Mouse (Mus musculus) thymus, adult 2 months (tissue): ENCODE measurements around the gene Prkcz. TPM values are rescaled to one million over a fixed set of nuclear protein-coding genes. Genes with fewer than 3 reads are reported as not detected.

Experiments used
- DNase-seq: peaks from one replicate; pipeline ENCODE4 v3.0.0; 2021
- H3K27ac ChIP-seq: fragments of 200-500 bp; 2 replicates; pipeline ENCODE4 v1.5.1; 2012; ENCODE audit warnings: low read length, control low read depth; ENCODE audit not compliant: control insufficient read depth, insufficient read depth
- H3K27me3 ChIP-seq: fragments of 200-500 bp; 2 replicates; pipeline ENCODE4 v1.6.1; 2012; ENCODE audit warnings: mild to moderate bottlenecking, low read length, moderate library complexity, mixed read lengths; ENCODE audit not compliant: control insufficient read depth, insufficient read depth
- H3K36me3 ChIP-seq: fragments of 200-500 bp; 2 replicates; pipeline ENCODE4 v1.6.1; 2012; ENCODE audit warnings: mild to moderate bottlenecking, low read length, moderate library complexity; ENCODE audit not compliant: control insufficient read depth, insufficient read depth
- H3K4me1 ChIP-seq: fragments of 200-500 bp; replicated peaks from 2 replicates; pipeline ENCODE4 v1.6.1; 2012; ENCODE audit warnings: low read length; ENCODE audit not compliant: control insufficient read depth, insufficient read depth
- H3K4me3 ChIP-seq: fragments of 200-500 bp; 2 replicates; pipeline ENCODE4 v1.5.1; 2012; ENCODE audit warnings: mild to moderate bottlenecking, low read length, control low read depth, moderate library complexity; ENCODE audit not compliant: control insufficient read depth, insufficient read depth
- CTCF ChIP-seq: fragments of 200-500 bp; IDR thresholded peaks from 2 replicates; pipeline ENCODE4 v1.5.1; 2012; ENCODE audit warnings: mild to moderate bottlenecking, control low read depth, low read length, moderate library complexity, borderline replicate concordance; ENCODE audit not compliant: control insufficient read depth, poor library complexity, insufficient read depth; ENCODE audit errors: extremely low read depth
- POLR2A ChIP-seq: fragments of 200-500 bp; IDR thresholded peaks from 2 replicates; pipeline ENCODE4 v1.6.1; 2012; ENCODE audit warnings: mild to moderate bottlenecking, low read length, control low read depth, moderate library complexity; ENCODE audit not compliant: control insufficient read depth, poor library complexity, insufficient read depth; ENCODE audit errors: extremely low read depth
- WGBS: fragments of 180-500 bp; shearing (Covaris S2); methylation state at CpG from one replicate; pipeline ENCODE4 v1.1.7; 2018; 5-methylcytosine and 5-hydroxymethylcytosine counted together
- polyA plus RNA-seq: library from polyadenylated mRNA; depleted of rRNA; stranded (reverse); fragments of >200 nt; gene quantifications from 2 replicates; pipeline ENCODE4 v1.2.3, GENCODE M21; 2012

Prkcz gene
- polyA plus RNA-seq, 1 experiment = 8.5 TPM

GRCm38 (mm10) chr4:155236737-155237385, 124.3 kb downstream of the Prkcz start:
- no peaks in the 10 kb centered on the region for H3K27me3 ChIP-seq
- H3K27ac ChIP-seq = no peak overlapping the region
- H3K36me3 ChIP-seq = no peaks in the 10 kb centered on the region
- no peak overlapping the region for H3K4me3 ChIP-seq
- 50% methylated on average over 12 of the region's 12 CpGs for WGBS
- peaks cover 29% of the 10 kb centered on the region for H3K4me1 ChIP-seq
- TF ChIP-seq POLR2A = no peak
- no peak for TF ChIP-seq CTCF
- no peak for DNase-seq

- peak; percentile 49 for DNase-seq
- 11% methylated on average over 18 of the region's 18 CpGs for WGBS
- Histone ChIP-seq H3K27ac (peak overlapping the region; percentile 40; the same call in 1 of the 2 replicates), H3K27me3 (no peaks in the 10 kb centered on the region), H3K4me3 (no peak overlapping the region), H3K4me1 (peaks cover 29% of the 10 kb centered on the region), H3K36me3 (no peaks in the 10 kb centered on the region)
- TF ChIP-seq CTCF (no peak), POLR2A (0 out of 2 replicates have a peak, but pooled peaks have one; percentile 19)
Measured at GRCm38 (mm10) chr4:155235311-155236119, 125.6 kb downstream of the Prkcz start.

DNA sequence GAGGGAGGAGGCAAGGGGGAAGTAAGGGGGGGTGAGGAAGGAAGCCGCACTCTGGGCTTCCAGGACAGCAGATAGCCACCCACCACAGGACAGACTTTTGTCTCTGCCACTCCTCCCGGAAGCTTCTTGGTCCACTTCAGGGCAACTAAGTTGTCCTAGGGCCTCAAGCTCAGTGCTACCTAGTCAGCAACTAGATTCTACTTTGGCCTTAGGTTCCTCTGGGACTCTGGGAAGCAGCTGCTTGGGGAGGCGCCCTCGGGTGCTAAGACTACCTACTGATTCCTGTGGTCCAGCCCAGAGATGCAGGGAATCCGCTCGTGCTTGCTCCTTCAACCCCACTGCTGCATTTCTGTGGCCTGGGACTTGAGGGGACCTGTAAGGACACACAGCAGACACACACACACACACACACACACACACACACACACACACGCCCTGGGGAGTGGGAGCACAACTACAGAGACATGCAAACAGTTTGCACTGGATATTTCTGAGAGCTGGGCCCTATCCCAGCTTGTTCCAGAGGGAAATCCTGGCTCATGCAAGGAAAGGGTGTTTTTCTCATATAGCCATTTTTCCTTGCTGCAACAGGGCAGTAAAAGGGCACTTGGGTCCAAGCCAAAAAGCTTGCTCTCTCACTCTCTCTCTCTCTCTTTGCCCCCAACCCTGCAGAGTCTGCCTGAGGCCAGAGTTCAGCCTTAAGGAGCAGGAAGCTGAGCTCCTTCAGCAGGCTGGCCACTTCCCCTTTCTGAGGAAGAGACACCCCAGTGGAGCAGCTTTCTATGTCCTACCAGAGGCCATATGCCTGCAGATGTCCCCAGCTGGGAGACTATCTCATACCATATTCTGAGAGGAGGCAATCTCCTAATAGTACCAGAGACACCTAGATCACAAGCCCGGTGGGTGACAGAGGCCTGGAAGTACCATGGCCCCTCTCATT, 126.5 kb downstream of the Prkcz start:
- peaks cover 29% of the 10 kb centered on the region for H3K4me1 ChIP-seq
- peak overlapping the region; percentile 40; the same call in 1 of the 2 replicates for H3K27ac ChIP-seq
- no peak for TF ChIP-seq CTCF
- TF ChIP-seq POLR2A = no peak
- WGBS = 36% methylated on average over 8 of the region's 8 CpGs
- no peaks in the 10 kb centered on the region for H3K36me3 ChIP-seq
- no peak for DNase-seq
- H3K4me3 ChIP-seq = no peak overlapping the region
- no peaks in the 10 kb centered on the region for H3K27me3 ChIP-seq

GRCm38 (mm10) chr4:155233878-155234277, 127.3 kb downstream of the Prkcz start:
- WGBS = 42% methylated on average over 10 of the region's 10 CpGs
- Histone ChIP-seq H3K4me1 (peaks cover 29% of the 10 kb centered on the region), H3K36me3 (no peaks in the 10 kb centered on the region), H3K4me3 (no peak overlapping the region), H3K27me3 (no peaks in the 10 kb centered on the region), H3K27ac (no peak overlapping the region)
- DNase-seq = no peak
- TF ChIP-seq CTCF (no peak), POLR2A (no peak)

DNA sequence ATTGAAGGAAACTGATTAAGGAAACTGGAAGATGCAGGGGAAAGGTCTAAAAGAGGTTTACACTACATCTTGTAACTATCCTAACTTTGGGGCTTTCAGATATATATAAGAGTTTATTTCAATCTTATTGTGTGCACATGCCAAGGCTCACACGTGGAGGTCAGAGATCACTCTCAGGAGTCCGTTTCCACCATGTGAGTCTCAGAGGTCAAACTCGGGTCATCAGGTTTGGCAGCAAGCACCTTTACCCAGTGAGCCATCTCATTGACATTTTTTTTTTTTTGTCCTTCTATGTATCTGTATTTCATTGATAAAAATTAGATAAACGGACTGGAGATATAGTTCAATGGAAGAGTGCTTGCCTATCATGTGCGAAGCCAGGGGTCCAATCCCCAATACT, 132.7 kb downstream of the Prkcz start:
- Histone ChIP-seq H3K36me3 (no peaks in the 10 kb centered on the region), H3K4me3 (no peak overlapping the region), H3K27ac (no peak overlapping the region), H3K27me3 (no peaks in the 10 kb centered on the region), H3K4me1 (peaks cover 3% of the 10 kb centered on the region)
- no peak for TF ChIP-seq CTCF
- no peak for TF ChIP-seq POLR2A
- WGBS = 93% methylated on average over 5 of the region's 5 CpGs
- DNase-seq = no peak

- H3K27ac ChIP-seq = no peak overlapping the region
- TF ChIP-seq CTCF (no peak), POLR2A (no peak)
- H3K36me3 ChIP-seq = no peaks in the 10 kb centered on the region
- DNase-seq = no peak
- WGBS = 91% methylated on average over 4 of the region's 4 CpGs
- H3K4me3 ChIP-seq = no peak overlapping the region
- H3K27me3 ChIP-seq = no peaks in the 10 kb centered on the region
- peaks cover 4% of the 10 kb centered on the region for H3K4me1 ChIP-seq
Measured at GRCm38 (mm10) chr4:155227986-155228385, 133.2 kb downstream of the Prkcz start.
